ENCODE assay signal across 22 mouse cellular contexts in the genomic region with DNA sequence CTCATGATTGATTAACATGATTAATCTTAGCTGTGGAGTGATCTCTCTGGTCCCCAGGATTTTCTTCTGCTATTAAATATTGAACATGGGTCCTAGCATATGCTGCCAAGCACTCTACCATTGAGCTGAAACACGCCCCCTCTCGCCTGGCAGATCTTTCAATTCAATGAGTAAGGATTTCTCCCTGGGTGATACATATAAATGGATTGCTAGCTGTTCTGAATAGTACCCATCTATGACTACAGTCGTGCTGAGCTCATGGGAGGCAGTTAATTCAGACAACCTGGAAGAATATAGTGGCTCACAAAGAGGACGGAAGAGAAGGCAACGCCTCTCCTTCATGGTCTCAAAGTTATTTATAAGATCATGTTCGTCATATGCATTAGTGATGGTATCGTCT.
DNase-seq lines count a peak whose midpoint lies in the region; ATAC-seq lines count a peak whose summit lies in the region.
"Had no signal": no experiment of that assay in that cellular context is flagged by ENCODE, and none has a peak within 500 bp of the region (broad histone marks: within the 10 kb centered on the region; RNA-seq: fewer than 3 reads in every experiment).

No protein-coding gene starts in this region.

- ATAC-seq in frontal cortex, adult (ENCODE audit: low TSS enrichment): peak; percentile 70
- ATAC-seq: activated CD4-positive, CD25-positive, alpha-beta regulatory T cell, adult 4 months; CD4-positive, CD25-positive, alpha-beta regulatory T cell, adult 4 months; forebrain, embryonic 14.5 days; forebrain, embryonic 16.5 days; Patski had no signal

- DNase-seq in frontal cortex, postnatal 14 days (ENCODE audit: low spot score in 2 of 2): no peak
- DNase-seq in layer of hippocampus, adult 9-11 months: peak; percentile 20
- DNase-seq in layer of hippocampus, adult 11-12 months (ENCODE audit: low spot score): no peak
- DNase-seq in right cerebral cortex, adult 2 months (ENCODE audit: low spot score in 2 of 2): peak; percentile 8 to 36
- no peak for DNase-seq in right cerebral cortex, postnatal 36 days (ENCODE audit: low spot score in 2 of 2)
- DNase-seq: adrenal gland, adult 8-10 months; adrenal gland, postnatal 14 days; adrenal gland, postnatal 36 days; B cell, adult 2 months; cerebellum, adult 11 months; cerebellum, adult 18-20 months; cerebellum, adult 8-10 months; cerebellum, adult 9-11 months; cerebellum, postnatal 14 days; cerebellum, postnatal 36 days; embryo, embryonic 11 days had no signal

Comparison
In these comparisons a context has a peak if more than half of its experiments do, and no peak if none do; other contexts are left out.
1. DNase-seq: peak in layer of hippocampus, adult 9-11 months (single experiment) and right cerebral cortex, adult 2 months (2 of 2); none in frontal cortex, postnatal 14 days (0 of 2), layer of hippocampus, adult 11-12 months (single experiment) and right cerebral cortex, postnatal 36 days (0 of 2).